Mouse (Mus musculus) spleen, adult 2 months (tissue): ENCODE measurements around the gene Xkr8. TPM values are rescaled to one million over a fixed set of nuclear protein-coding genes. Genes with fewer than 3 reads are reported as not detected.

Experiments used
- DNase-seq, 2 experiments: peaks; one replicate each; pipeline versions ENCODE4 v3.0.0 to v3.0.0-alpha.2; 2012 to 2021; ENCODE audit warnings: low spot score in 2 of 2, low read depth in 1 of 2
- H3K27ac ChIP-seq: fragments of 200-500 bp; 2 replicates; pipeline ENCODE4 v1.5.1; 2012; ENCODE audit warnings: low read length, inconsistent platforms; ENCODE audit not compliant: insufficient read depth
- H3K27me3 ChIP-seq: fragments of 200-500 bp; 2 replicates; pipeline ENCODE4 v1.6.1; 2012; ENCODE audit warnings: mild to moderate bottlenecking, moderate library complexity, low read length, inconsistent platforms; ENCODE audit not compliant: control insufficient read depth, insufficient read depth
- H3K36me3 ChIP-seq: fragments of 200-500 bp; 2 replicates; pipeline ENCODE4 v1.6.1; 2012; ENCODE audit warnings: mild to moderate bottlenecking, low read length, inconsistent platforms; ENCODE audit not compliant: control insufficient read depth, insufficient read depth
- H3K4me1 ChIP-seq: fragments of 200-500 bp; 2 replicates; pipeline ENCODE4 v1.6.1; 2011; ENCODE audit warnings: inconsistent platforms; ENCODE audit not compliant: control insufficient read depth, insufficient read depth, insufficient read length
- H3K4me3 ChIP-seq: fragments of 200-500 bp; 2 replicates; pipeline ENCODE4 v1.5.1; 2011; ENCODE audit warnings: mild to moderate bottlenecking, inconsistent platforms; ENCODE audit not compliant: insufficient read depth, insufficient read length; ENCODE audit errors: extremely low read depth
- CTCF ChIP-seq: fragments of 200-500 bp; IDR thresholded peaks from 2 replicates; pipeline ENCODE4 v1.5.1; 2011; ENCODE audit warnings: mild to moderate bottlenecking, inconsistent platforms; ENCODE audit not compliant: insufficient read depth, insufficient read length, insufficient replicate concordance; ENCODE audit errors: extremely low read depth
- POLR2A ChIP-seq: fragments of 200-500 bp; IDR thresholded peaks from 2 replicates; pipeline ENCODE4 v1.6.1; 2011; ENCODE audit warnings: low read depth, low read length, inconsistent platforms
- WGBS: fragments of 180-500 bp; shearing (Covaris S2); methylation state at CpG from one replicate; pipeline ENCODE4 v1.1.7; 2018; 5-methylcytosine and 5-hydroxymethylcytosine counted together
- polyA plus RNA-seq: library from polyadenylated mRNA; depleted of rRNA; stranded (reverse); fragments of >200 nt; gene quantifications from 2 replicates; pipeline ENCODE4 v1.2.3, GENCODE M21; 2012; rRNA removed

Xkr8 gene
- polyA plus RNA-seq, 1 experiment = 3.4 TPM

GRCm38 (mm10) chr4:132676771-132677539, 55.4 kb downstream of the Xkr8 start:
- Histone ChIP-seq H3K27ac (no peak overlapping the region), H3K27me3 (no peaks in the 10 kb centered on the region), H3K36me3 (peaks cover 11% of the 10 kb centered on the region), H3K4me3 (no peak overlapping the region), H3K4me1 (no peaks in the 10 kb centered on the region)
- peak; percentile 54; the same call in 1 of the 2 replicates for TF ChIP-seq CTCF
- no peak for TF ChIP-seq POLR2A
- 76% methylated on average over 7 of the region's 7 CpGs for WGBS
- peak; percentile 19 to 24 for DNase-seq

Other genes starting within 250 kb of the Xkr8 start
- gene Sesn2, start 222.0 kb downstream of the Xkr8 start, polyA plus RNA-seq = 9.3 and 9.4 TPM in 2 replicates
- gene Atpif1, start 198.9 kb downstream of the Xkr8 start, polyA plus RNA-seq = 69.5 and 73.4 TPM in 2 replicates
- gene Dnajc8, start 197.0 kb downstream of the Xkr8 start, polyA plus RNA-seq = 17.8 and 18.2 TPM in 2 replicates
- gene Ptafr, start 168.5 kb downstream of the Xkr8 start, polyA plus RNA-seq = 10.5 and 10.6 TPM in 2 replicates
- gene Eya3, start 93.6 kb downstream of the Xkr8 start, polyA plus RNA-seq = 21.3 and 22.0 TPM in 2 replicates
- 1.5 and 4.2 TPM in 2 replicates for gene Smpdl3b, start 24.7 kb upstream of the Xkr8 start, polyA plus RNA-seq
- 15.4 and 19.9 TPM in 2 replicates for gene Rpa2, start 35.8 kb upstream of the Xkr8 start, polyA plus RNA-seq
- 55.0 and 68.8 TPM in 2 replicates for gene Themis2, start 63.8 kb upstream of the Xkr8 start, polyA plus RNA-seq
- gene Ppp1r8, start 110.6 kb upstream of the Xkr8 start, polyA plus RNA-seq = 21.3 and 25.0 TPM in 2 replicates
- gene Stx12, start 152.0 kb upstream of the Xkr8 start, polyA plus RNA-seq = 6.3 and 6.8 TPM in 2 replicates
- 7.2 and 9.1 TPM in 2 replicates for gene Fam76a, start 190.0 kb upstream of the Xkr8 start, polyA plus RNA-seq
- gene Fgr, start 241.5 kb upstream of the Xkr8 start, polyA plus RNA-seq = 37.5 and 39.9 TPM in 2 replicates